Mouse (Mus musculus) cerebellum, adult 8-10 months (tissue): ENCODE results near the gene Srbd1.

ENCODE experiments used
- DNase-seq: peaks from one replicate; pipeline ENCODE4 v3.0.0; 2022

Srbd1 gene

DNA sequence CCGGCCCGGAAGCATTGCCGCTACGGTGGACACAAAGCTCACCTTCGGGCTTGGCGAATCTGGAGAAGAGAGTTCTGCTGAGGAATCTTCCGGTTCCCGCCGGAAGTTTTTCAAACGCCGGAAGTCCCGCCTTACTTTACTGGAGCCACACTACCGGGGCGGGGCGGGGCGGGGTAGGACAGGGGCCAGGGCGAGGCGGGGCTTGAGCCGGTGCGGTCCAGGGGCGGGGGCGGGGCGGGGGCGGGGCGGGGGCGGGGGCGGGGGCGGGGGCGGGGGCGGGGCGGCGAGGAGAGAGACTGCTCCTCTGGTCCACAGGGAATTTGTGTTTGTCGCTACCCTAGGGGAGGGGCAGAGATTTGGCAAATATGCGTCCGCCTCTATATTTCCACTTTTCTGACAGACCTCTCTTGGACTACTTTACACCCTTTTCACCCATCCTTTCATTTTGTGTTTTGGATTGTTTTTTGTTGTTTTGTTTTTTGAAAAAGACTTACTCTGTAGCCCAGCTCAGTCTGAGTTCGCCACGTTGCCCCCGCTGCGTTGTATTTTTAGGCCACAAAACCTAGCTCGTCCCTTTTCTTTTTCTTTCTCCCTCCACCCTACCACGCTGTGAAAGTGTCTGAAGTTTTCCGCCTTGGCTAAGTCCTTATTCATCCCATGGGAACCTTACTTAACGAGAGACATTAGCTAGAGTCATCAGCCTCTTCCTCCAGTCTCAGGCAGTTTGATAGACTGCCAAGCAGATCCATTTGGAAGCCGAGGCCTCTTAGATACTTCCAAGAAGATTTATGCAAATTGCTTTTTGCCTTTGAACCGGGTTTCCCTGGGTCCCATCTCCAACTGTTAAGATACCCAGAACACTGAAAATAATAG lies at the start of gene Srbd1:
TSS of gene Srbd1 (minus strand) at position 97 of the 873 bp plus-strand sequence.
- DNase-seq: peak; percentile 92

DNA sequence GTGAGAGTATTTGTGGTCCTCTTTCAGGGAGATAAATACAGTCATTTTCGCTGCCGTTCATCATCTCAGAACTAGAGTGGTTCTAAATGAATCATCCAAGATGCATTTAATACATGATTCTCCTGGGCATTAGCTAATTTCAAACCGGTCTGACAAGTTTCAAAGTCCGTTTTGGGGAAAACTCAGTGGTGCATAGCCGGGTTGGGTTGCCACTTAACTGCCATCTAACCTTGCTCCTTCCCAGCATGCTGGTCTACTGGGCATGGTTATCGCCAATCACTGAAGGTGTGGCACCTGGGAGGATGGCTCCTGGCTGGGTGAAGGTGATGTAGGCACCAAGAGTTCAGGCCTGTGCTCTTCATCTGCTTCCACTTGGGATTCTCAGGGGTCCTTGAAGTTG lies 49.0 kb upstream of the Srbd1 start:
- no peak for DNase-seq

DNA sequence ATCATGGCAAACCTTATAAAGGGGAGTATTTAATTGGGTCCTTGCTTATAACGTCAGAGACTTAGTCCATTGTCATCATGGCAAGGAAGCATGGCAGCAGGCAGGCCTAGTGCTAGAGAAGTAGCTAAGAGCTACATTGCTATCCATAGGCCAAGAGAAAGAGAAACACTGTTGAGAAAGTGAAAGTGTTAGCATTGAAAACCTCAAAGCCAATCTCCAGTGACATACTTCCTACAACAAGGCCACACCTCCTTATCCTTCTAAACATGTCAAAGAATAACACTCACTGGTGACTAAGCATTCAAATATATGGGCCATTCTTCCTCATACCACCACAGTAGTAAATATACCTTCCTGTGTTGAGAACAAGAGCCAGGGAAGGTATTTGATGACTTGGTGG lies 42.8 kb upstream of the Srbd1 start:
- DNase-seq: no peak

- DNase-seq: no peak
Measured at GRCm38 (mm10) chr17:86185584-86185983, 40.6 kb upstream of the Srbd1 start.

GRCm38 (mm10) chr17:86184552-86185209 lies 39.7 kb upstream of the Srbd1 start:
- no peak for DNase-seq

GRCm38 (mm10) chr17:86183788-86184187 lies 38.8 kb upstream of the Srbd1 start:
- DNase-seq: no peak

- no peak for DNase-seq
Measured at GRCm38 (mm10) chr17:86176722-86177121, 31.7 kb upstream of the Srbd1 start.

DNA sequence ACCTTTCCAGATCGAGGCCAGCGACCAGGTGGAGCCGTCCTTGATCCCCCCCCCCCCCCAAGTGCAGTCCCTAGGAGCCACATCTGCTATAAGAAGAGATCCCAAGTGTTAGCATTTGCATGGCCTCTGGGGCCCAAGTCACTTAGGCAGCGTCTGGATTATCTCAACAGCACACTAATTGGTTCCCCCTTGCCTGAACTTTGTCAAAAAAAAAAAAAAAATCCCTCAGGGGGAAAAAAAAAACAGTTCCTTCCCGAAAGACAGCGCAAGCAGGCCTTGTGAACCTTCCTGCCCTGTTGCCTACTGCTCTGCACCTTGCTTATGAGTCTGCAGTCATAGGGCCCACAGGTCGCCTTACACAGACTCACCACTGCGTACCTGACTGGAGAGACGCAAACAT lies 30.5 kb upstream of the Srbd1 start:
- no peak for DNase-seq

- DNase-seq: no peak
Measured at GRCm38 (mm10) chr17:86170164-86170958, 25.4 kb upstream of the Srbd1 start.

- no peak for DNase-seq
Measured at GRCm38 (mm10) chr17:86169092-86169491, 24.1 kb upstream of the Srbd1 start.

GRCm38 (mm10) chr17:86168231-86168981 lies 23.4 kb upstream of the Srbd1 start:
- peak; percentile 57 for DNase-seq

- DNase-seq: peak; percentile 76
Measured at GRCm38 (mm10) chr17:86167320-86168230, 22.6 kb upstream of the Srbd1 start, which contains the start of gene Prkce. Prkce (plus strand) TSS chr17:86167785.

- DNase-seq: peak; percentile 75
Measured at GRCm38 (mm10) chr17:86166567-86167319, 21.8 kb upstream of the Srbd1 start.

- no peak for DNase-seq
Measured at GRCm38 (mm10) chr17:86166051-86166566, 21.1 kb upstream of the Srbd1 start.

GRCm38 (mm10) chr17:86164416-86164815 lies 19.4 kb upstream of the Srbd1 start:
- DNase-seq: no peak

DNA sequence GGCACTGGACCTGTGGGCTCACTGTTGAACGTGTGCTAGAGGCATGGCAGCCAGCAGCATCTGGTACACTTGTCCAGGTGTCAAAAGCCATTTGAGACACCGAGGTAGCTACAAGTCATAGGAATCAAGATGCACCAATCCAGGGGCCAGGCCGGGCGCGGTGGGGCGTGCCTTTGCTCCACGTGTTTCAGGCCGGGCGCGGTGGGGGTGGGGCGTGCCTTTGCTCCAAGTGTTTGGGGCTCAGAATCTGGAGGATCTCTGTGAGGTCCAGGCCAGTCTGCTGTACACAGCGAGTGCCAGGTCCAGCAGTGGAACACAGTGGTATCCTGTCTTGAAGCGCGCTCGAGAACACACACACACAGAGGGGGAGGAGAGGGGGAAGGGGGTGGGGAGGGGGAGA lies 17.7 kb upstream of the Srbd1 start:
- DNase-seq: no peak

- DNase-seq: no peak
Measured at GRCm38 (mm10) chr17:86156999-86157398, 12.0 kb upstream of the Srbd1 start.

- DNase-seq: no peak
Measured at GRCm38 (mm10) chr17:86150867-86151348, 5.9 kb upstream of the Srbd1 start.

GRCm38 (mm10) chr17:86149726-86150125 lies 4.8 kb upstream of the Srbd1 start:
- DNase-seq: no peak

- DNase-seq: no peak
Measured at GRCm38 (mm10) chr17:86144537-86145078, 367 bp downstream of the Srbd1 start.
